Mouse (Mus musculus): ENCODE data around the gene Tbcd. TPM values are rescaled to one million over a fixed set of nuclear protein-coding genes. Genes with fewer than 3 reads are reported as not detected.

Tbcd gene
- total RNA-seq (2014; fragmentation: Nextera tagmentation) = 42.4 and 51.1 TPM in 2 replicates
- total RNA-seq (2017) = 48.7 and 49.5 TPM in 2 replicates

GRCm38 (mm10) chr11:121451753-121452635, at the start of gene Tbcd:
Gene Tbcd (plus strand): TSS chr11:121451949.
- peak; percentile 98 for ATAC-seq (replicated peaks; ENCODE audit: poor library complexity, severe bottlenecking)

GRCm38 (mm10) chr11:121407366-121408155, 44.2 kb upstream of the Tbcd start:
- ATAC-seq (replicated peaks; ENCODE audit: poor library complexity, severe bottlenecking) = no peak

- ATAC-seq (replicated peaks; ENCODE audit: poor library complexity, severe bottlenecking) = no peak
Observed at GRCm38 (mm10) chr11:121414762-121415161, 37.0 kb upstream of the Tbcd start.

GRCm38 (mm10) chr11:121415351-121415750, 36.4 kb upstream of the Tbcd start:
- ATAC-seq (replicated peaks; ENCODE audit: poor library complexity, severe bottlenecking) = no peak

GRCm38 (mm10) chr11:121417971-121418370, 33.8 kb upstream of the Tbcd start:
- no peak for ATAC-seq (replicated peaks; ENCODE audit: poor library complexity, severe bottlenecking)

- no peak for ATAC-seq (replicated peaks; ENCODE audit: poor library complexity, severe bottlenecking)
Observed at GRCm38 (mm10) chr11:121418932-121419331, 32.8 kb upstream of the Tbcd start.

- ATAC-seq (replicated peaks; ENCODE audit: poor library complexity, severe bottlenecking) = no peak
Observed at GRCm38 (mm10) chr11:121420379-121420778, 31.4 kb upstream of the Tbcd start.

GRCm38 (mm10) chr11:121420830-121421552, 30.8 kb upstream of the Tbcd start, which contains the start of gene Fn3krp:
Gene Fn3krp (plus strand): TSS chr11:121421401.
- peak; percentile 98 for ATAC-seq (replicated peaks; ENCODE audit: poor library complexity, severe bottlenecking)

GRCm38 (mm10) chr11:121421553-121422173, 30.1 kb upstream of the Tbcd start:
- ATAC-seq (replicated peaks; ENCODE audit: poor library complexity, severe bottlenecking) = peak; percentile 51

GRCm38 (mm10) chr11:121433397-121433796, 18.4 kb upstream of the Tbcd start:
- ATAC-seq (replicated peaks; ENCODE audit: poor library complexity, severe bottlenecking) = no peak

GRCm38 (mm10) chr11:121434156-121435155, 17.3 kb upstream of the Tbcd start, which contains the start of gene Fn3k:
Gene Fn3k (plus strand): TSS chr11:121434913.
- ATAC-seq (replicated peaks; ENCODE audit: poor library complexity, severe bottlenecking) = peak; percentile 99

- ATAC-seq (replicated peaks; ENCODE audit: poor library complexity, severe bottlenecking) = no peak
Observed at GRCm38 (mm10) chr11:121437236-121437635, 14.5 kb upstream of the Tbcd start.

- ATAC-seq (replicated peaks; ENCODE audit: poor library complexity, severe bottlenecking) = no peak
Observed at GRCm38 (mm10) chr11:121439686-121440292, 12.0 kb upstream of the Tbcd start.

- ATAC-seq (replicated peaks; ENCODE audit: poor library complexity, severe bottlenecking) = no peak
Observed at GRCm38 (mm10) chr11:121441653-121442052, 10.1 kb upstream of the Tbcd start.

GRCm38 (mm10) chr11:121442076-121442475, 9.7 kb upstream of the Tbcd start:
- ATAC-seq (replicated peaks; ENCODE audit: poor library complexity, severe bottlenecking) = no peak

GRCm38 (mm10) chr11:121451216-121451726, 478 bp upstream of the Tbcd start:
- ATAC-seq (replicated peaks; ENCODE audit: poor library complexity, severe bottlenecking) = no peak

- no peak for ATAC-seq (replicated peaks; ENCODE audit: poor library complexity, severe bottlenecking)
Observed at GRCm38 (mm10) chr11:121457874-121458273, 6.1 kb downstream of the Tbcd start.

GRCm38 (mm10) chr11:121467408-121467807, 15.7 kb downstream of the Tbcd start:
- no peak for ATAC-seq (replicated peaks; ENCODE audit: poor library complexity, severe bottlenecking)
